Mouse (Mus musculus): ENCODE data around the gene Ksr2. TPM values are rescaled to one million over a fixed set of nuclear protein-coding genes. Genes with fewer than 3 reads are reported as not detected.

Ksr2 gene
- total and polyA plus RNA-seq, 3 experiments, result not detected

- Histone ChIP-seq H3K4me3 (ENCODE audit: control insufficient read depth in 1 of 2, insufficient read depth in 1 of 2, low read depth in 2 of 2, low read length in 2 of 2) (no peak overlapping the region), H3K4me1 (ENCODE audit: control insufficient read depth in 1 of 2, insufficient read depth in 2 of 2, low read length in 2 of 2) (no peaks in the 10 kb centered on the region), H3K9me3 (replicated peaks; ENCODE audit: insufficient read depth, low read length) (no peaks in the 10 kb centered on the region), H3K79me2 (ENCODE audit: control insufficient read depth, insufficient read depth, low read length, poor library complexity) (no peaks in the 10 kb centered on the region), H3K27ac (ENCODE audit: control insufficient read depth, low read depth, low read length) (no peak overlapping the region), H3K27me3 (ENCODE audit: control insufficient read depth in 1 of 2, insufficient read depth in 2 of 2, low read length in 2 of 2) (no peaks in the 10 kb centered on the region), H3K9ac (ENCODE audit: control insufficient read depth, low read depth, low read length, poor library complexity, severe bottlenecking) (no peak overlapping the region), H3K36me3 (ENCODE audit: control insufficient read depth in 1 of 2, insufficient read depth in 2 of 2, low read length in 2 of 2) (no peaks in the 10 kb centered on the region)
- DNase-seq (ENCODE audit: low read depth, low spot score), result no peak
- TF ChIP-seq CHD1 (IDR thresholded peaks at IDR 0.05; ENCODE audit: low read depth, low read length), result no peak
- no peak for TF ChIP-seq POLR2AphosphoS2 (IDR thresholded peaks at IDR 0.05; ENCODE audit: low read length)
- TF ChIP-seq ZKSCAN1 (IDR thresholded peaks at IDR 0.05; ENCODE audit: low read depth, low read length), result no peak
- no peak for TF ChIP-seq NELFE (IDR thresholded peaks at IDR 0.05; ENCODE audit: low read depth, low read length)
- no peak for TF ChIP-seq GATA1 (IDR thresholded peaks at IDR 0.05; ENCODE audit: low read depth, low read length)
- no peak for TF ChIP-seq USF2 (IDR thresholded peaks at IDR 0.05; ENCODE audit: borderline replicate concordance in 1 of 2, insufficient read depth in 1 of 2, low read depth in 1 of 2, low read length in 2 of 2)
These were observed 244.8 kb downstream of the Ksr2 start for GRCm38 (mm10) chr5:117658641-117659040.

- TF ChIP-seq UBTF (IDR thresholded peaks at IDR 0.05; ENCODE audit: borderline replicate concordance, insufficient read depth, low read depth, low read length) (no peak), TBP (IDR thresholded peaks at IDR 0.05; ENCODE audit: low read depth, low read length) (no peak), MYC (IDR thresholded peaks at IDR 0.05; ENCODE audit: low read depth, low read length) (no peak), RCOR1 (IDR thresholded peaks at IDR 0.05; ENCODE audit: low read depth, low read length) (no peak), KAT2A (conservative IDR thresholded peaks at IDR 0.05; ENCODE audit: low read depth, low read length) (no peak), MAX (IDR thresholded peaks at IDR 0.05; ENCODE audit: low read length) (no peak), TAL1 (IDR thresholded peaks at IDR 0.05; ENCODE audit: low read length) (no peak), GABPA (IDR thresholded peaks at IDR 0.05; ENCODE audit: low read depth, low read length) (no peak), ELF1 (IDR thresholded peaks at IDR 0.05; ENCODE audit: low read depth, low read length) (no peak), MAZ (IDR thresholded peaks at IDR 0.05; ENCODE audit: low read depth, low read length) (no peak), GATA1 (IDR thresholded peaks at IDR 0.05; ENCODE audit: low read depth, low read length) (no peak), CTCF (IDR thresholded peaks at IDR 0.05 in 2 of 3, conservative IDR thresholded peaks at IDR 0.05 in 1 of 3; ENCODE audit: control insufficient read depth in 1 of 3, insufficient read depth in 1 of 3, low read depth in 2 of 3, low read length in 3 of 3, poor library complexity in 1 of 3, severe bottlenecking in 1 of 3) (no peak)
- Histone ChIP-seq H3K27me3 (ENCODE audit: control insufficient read depth in 1 of 2, insufficient read depth in 2 of 2, low read length in 2 of 2) (no peaks in the 10 kb centered on the region), H3K4me1 (ENCODE audit: control insufficient read depth in 1 of 2, insufficient read depth in 2 of 2, low read length in 2 of 2) (no peaks in the 10 kb centered on the region), H3K36me3 (ENCODE audit: control insufficient read depth in 1 of 2, insufficient read depth in 2 of 2, low read length in 2 of 2) (no peaks in the 10 kb centered on the region), H3K27ac (ENCODE audit: control insufficient read depth, low read depth, low read length) (no peak overlapping the region), H3K9me3 (replicated peaks; ENCODE audit: insufficient read depth, low read length) (no peaks in the 10 kb centered on the region), H3K79me2 (ENCODE audit: control insufficient read depth, insufficient read depth, low read length, poor library complexity) (no peaks in the 10 kb centered on the region), H3K4me3 (ENCODE audit: control insufficient read depth in 1 of 2, insufficient read depth in 1 of 2, low read depth in 2 of 2, low read length in 2 of 2) (no peak overlapping the region), H3K9ac (ENCODE audit: control insufficient read depth, low read depth, low read length, poor library complexity, severe bottlenecking) (no peak overlapping the region)
- no peak for DNase-seq (ENCODE audit: low read depth, low spot score)
These were observed 245.8 kb downstream of the Ksr2 start for GRCm38 (mm10) chr5:117659596-117659995.
